Mouse (Mus musculus) hindbrain, postnatal 0 days (tissue): ENCODE measurements around the gene Gja8. TPM values are rescaled to one million over a fixed set of nuclear protein-coding genes. Genes with fewer than 3 reads are reported as not detected.

Source experiments
- ATAC-seq: fragments of 200-750 bp; cut with Nextera tagmentation; 2 replicates; pipeline ENCODE4 v1.8.0; 2017; ENCODE audit warnings: mild to moderate bottlenecking, moderate TSS enrichment, moderate library complexity
- DNase-seq: peaks from one replicate; pipeline ENCODE4 v3.0.0-alpha.2; 2015; ENCODE audit warnings: low spot score
- H3K27ac ChIP-seq: fragments of 300-500 bp; sonication (generic); 2 replicates; pipeline ENCODE4 v1.5.1; 2014; ENCODE audit warnings: mild to moderate bottlenecking
- H3K27me3 ChIP-seq: fragments of 300-500 bp; sonication (generic); 2 replicates; pipeline ENCODE4 v1.6.1; 2014; ENCODE audit warnings: low read length, mixed read lengths; ENCODE audit not compliant: insufficient read depth
- H3K36me3 ChIP-seq: fragments of 300-500 bp; sonication (generic); 2 replicates; pipeline ENCODE4 v1.6.1; 2014; ENCODE audit warnings: low read length, mixed read lengths; ENCODE audit not compliant: insufficient read depth
- H3K4me1 ChIP-seq: fragments of 300-500 bp; sonication (generic); 2 replicates; pipeline ENCODE4 v1.6.1; 2014; ENCODE audit warnings: antibody characterized with exemption, low read length, mixed read lengths; ENCODE audit not compliant: insufficient read depth
- H3K4me2 ChIP-seq: fragments of 300-500 bp; sonication (generic); 2 replicates; pipeline ENCODE4 v1.6.1; 2014; ENCODE audit warnings: low read depth, mild to moderate bottlenecking, low read length, moderate library complexity, mixed read lengths
- H3K4me3 ChIP-seq: fragments of 300-500 bp; sonication (generic); 2 replicates; pipeline ENCODE4 v1.5.1; 2014; ENCODE audit warnings: low read length
- H3K9ac ChIP-seq: fragments of 300-500 bp; sonication (generic); replicated peaks from 2 replicates; pipeline ENCODE4 v1.6.1; 2014; ENCODE audit warnings: mild to moderate bottlenecking, low read length, moderate library complexity, mixed read lengths
- H3K9me3 ChIP-seq: fragments of 300-500 bp; sonication (generic); 2 replicates; pipeline ENCODE4 v1.6.1; 2016; ENCODE audit warnings: low read length, mixed read lengths
- CTCF ChIP-seq: IDR thresholded peaks from 2 replicates; pipeline ENCODE4 v1.5.1; 2016; ENCODE audit warnings: antibody characterized with exemption, control low read depth, low read depth
- WGBS: fragments of 180-500 bp; shearing (Covaris S2); extraction: QIAGEN DNeasy Blood & Tissue Kit; methylation state at CpG from one replicate; pipeline ENCODE4 v1.1.7; 2014; 5-methylcytosine and 5-hydroxymethylcytosine counted together
- polyA plus RNA-seq: library from polyadenylated mRNA; unstranded; fragments of >200 nt; fragmentation: Nextera tagmentation; extraction: Ambion mirVana; gene quantifications from 2 replicates; pipeline ENCODE4 v1.2.1, GENCODE M21; 2015
- total RNA-seq: library from RNA; depleted of rRNA; stranded (reverse); fragments of >200 nt; gene quantifications from 2 replicates; pipeline ENCODE4 v1.2.3, GENCODE M21; 2014

Gene Gja8
- total and polyA plus RNA-seq, 2 experiments from 2014 or later: 0.05 TPM; not detected in 1

DNA sequence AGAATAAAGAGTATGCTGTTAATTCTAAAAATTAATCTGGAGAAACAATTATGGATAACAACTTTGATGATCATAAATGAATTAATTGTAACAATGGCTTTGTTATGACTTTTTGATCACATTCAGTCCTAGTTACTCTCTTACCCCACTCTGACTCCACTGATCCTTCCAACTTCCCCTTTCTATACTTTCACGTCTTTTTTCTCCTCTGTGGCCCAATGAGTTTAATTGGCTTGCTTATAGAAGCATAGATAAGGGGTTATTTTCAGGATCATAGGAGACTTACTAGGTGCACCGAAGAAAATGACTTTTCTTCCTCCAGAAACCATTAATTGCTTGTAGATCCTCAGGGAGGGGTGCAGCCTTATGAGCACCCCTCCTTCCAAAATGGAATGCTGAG, 16.9 kb upstream of the Gja8 start:
- Histone ChIP-seq H3K4me2 (no peak overlapping the region), H3K27ac (no peak overlapping the region), H3K27me3 (no peaks in the 10 kb centered on the region)

DNA sequence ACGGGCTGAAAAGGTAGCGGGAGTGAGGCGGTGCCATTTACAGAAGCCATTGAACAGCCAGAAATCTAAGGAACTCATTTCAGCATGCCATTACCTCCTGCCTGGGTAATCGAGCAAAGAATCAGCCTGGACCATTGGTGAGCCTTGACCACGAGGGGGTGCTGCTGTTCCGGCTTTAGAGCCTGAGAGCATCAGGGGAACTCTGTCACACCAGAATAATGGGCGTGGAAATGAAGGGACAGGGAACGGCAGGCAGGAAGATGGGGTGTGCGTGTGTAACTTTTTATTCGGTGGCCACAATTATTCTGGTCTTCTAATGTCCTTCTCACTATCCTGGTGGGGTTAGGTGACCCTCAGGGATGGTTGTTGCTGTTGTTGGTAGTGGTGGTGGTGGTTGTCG, 12.9 kb upstream of the Gja8 start:
- peak overlapping the region; percentile 27 for H3K4me2 ChIP-seq
- no peak overlapping the region for H3K9ac ChIP-seq
- DNase-seq: peak; percentile 95
- no peaks in the 10 kb centered on the region for H3K36me3 ChIP-seq
- peak; percentile 97 for TF ChIP-seq CTCF
- WGBS: 7% methylated on average over 11 of the region's 11 CpGs
- H3K4me3 ChIP-seq: no peak overlapping the region
- H3K9me3 ChIP-seq: no peaks in the 10 kb centered on the region; the same call in 1 of the 2 replicates
- no peaks in the 10 kb centered on the region for H3K27me3 ChIP-seq
- no peaks in the 10 kb centered on the region; the same call in 1 of the 2 replicates for H3K4me1 ChIP-seq
- peak; percentile 83 for ATAC-seq
- no peak overlapping the region for H3K27ac ChIP-seq

More for the DNA sequence above, 16.9 kb upstream of the Gja8 start:
- no peaks in the 10 kb centered on the region; the same call in 1 of the 2 replicates for H3K9me3 ChIP-seq
- ATAC-seq: no peak
- no peak overlapping the region for H3K4me3 ChIP-seq
- WGBS: 85% methylated on average over 2 of the region's 2 CpGs
- H3K9ac ChIP-seq: no peak overlapping the region
- no peaks in the 10 kb centered on the region for H3K36me3 ChIP-seq
- H3K4me1 ChIP-seq: no peaks in the 10 kb centered on the region; the same call in 1 of the 2 replicates
- no peak for DNase-seq
- TF ChIP-seq CTCF: no peak

DNA sequence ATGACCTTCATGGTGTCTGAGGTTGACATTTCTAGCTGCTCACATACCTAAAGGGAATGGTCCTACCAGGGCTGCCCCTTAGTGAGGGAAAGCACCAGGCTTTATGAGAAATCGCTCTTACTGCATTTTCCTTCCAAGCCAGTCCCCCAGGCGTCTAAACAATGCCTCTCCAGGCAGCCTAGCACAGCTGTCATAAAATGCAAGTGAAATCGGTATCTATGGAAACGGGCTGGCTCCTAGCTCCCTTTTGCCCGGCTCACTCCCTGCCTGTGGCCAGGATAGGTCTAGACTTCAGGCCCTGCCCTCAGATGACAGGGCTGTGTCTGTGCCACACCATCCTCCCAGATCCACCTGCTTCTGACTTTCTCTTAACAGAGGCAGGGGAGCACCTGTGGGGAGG, 11.8 kb upstream of the Gja8 start:
- ATAC-seq: peak; percentile 85
- H3K36me3 ChIP-seq: no peaks in the 10 kb centered on the region
- 9% methylated on average over 5 of the region's 5 CpGs for WGBS
- H3K4me1 ChIP-seq: no peaks in the 10 kb centered on the region; the same call in 1 of the 2 replicates
- DNase-seq: peak; percentile 68
- no peaks in the 10 kb centered on the region for H3K27me3 ChIP-seq
- H3K27ac ChIP-seq: no peak overlapping the region
- no peak for TF ChIP-seq CTCF
- no peak overlapping the region for H3K4me2 ChIP-seq
- no peaks in the 10 kb centered on the region for H3K9me3 ChIP-seq
- no peak overlapping the region for H3K9ac ChIP-seq
- H3K4me3 ChIP-seq: no peak overlapping the region

DNA sequence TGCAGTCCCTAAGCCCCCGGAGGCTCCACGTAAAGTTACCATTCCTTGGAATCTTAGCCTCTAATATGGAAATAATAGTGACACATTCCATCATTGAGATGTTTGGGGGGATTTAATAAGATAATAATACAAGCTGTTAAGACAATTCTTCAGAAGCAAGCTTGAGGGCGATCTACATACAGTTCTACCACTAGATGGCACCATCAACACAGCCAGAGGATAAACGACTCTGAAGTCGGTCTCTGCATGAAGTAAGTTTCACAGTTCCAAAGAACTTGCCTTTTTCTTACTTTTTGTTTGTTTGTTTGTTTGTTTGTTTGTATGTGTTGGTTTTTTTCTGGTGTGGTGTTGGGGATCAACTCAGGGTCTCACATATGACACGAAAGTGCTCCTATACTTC, 10.4 kb upstream of the Gja8 start:
- no peak overlapping the region for H3K4me3 ChIP-seq
- ATAC-seq (no peak), DNase-seq (peak; percentile 92)
- 8% methylated on average over 6 of the region's 6 CpGs for WGBS
- H3K27me3 ChIP-seq: no peaks in the 10 kb centered on the region
- no peaks in the 10 kb centered on the region for H3K36me3 ChIP-seq
- H3K4me2 ChIP-seq: no peak overlapping the region
- peak; percentile 97 for TF ChIP-seq CTCF
- no peak overlapping the region for H3K27ac ChIP-seq
- no peak overlapping the region for H3K9ac ChIP-seq
- H3K9me3 ChIP-seq: no peaks in the 10 kb centered on the region
- no peaks in the 10 kb centered on the region; the same call in 1 of the 2 replicates for H3K4me1 ChIP-seq

DNA sequence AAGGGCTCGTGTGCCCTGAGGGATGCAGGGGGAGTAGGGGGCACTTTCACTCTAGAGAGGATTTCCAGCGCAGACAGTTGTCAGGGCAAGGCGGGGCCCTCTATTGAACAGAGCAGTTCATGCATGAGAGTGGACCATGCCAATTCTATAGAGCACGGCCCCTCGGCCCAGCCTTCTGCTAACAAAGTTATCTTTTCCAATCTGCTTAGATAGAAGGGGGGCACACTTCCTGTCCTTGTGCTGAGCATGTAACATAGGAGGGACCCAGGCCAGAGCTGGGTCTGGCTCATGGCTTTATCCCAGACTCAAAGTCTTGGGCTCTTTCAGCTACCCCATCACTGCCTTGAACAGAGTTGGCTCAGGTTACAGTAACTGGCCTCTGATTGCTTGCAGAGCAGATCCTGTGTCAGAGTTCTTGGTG, 5.5 kb upstream of the Gja8 start:
- Histone ChIP-seq H3K27me3 (no peaks in the 10 kb centered on the region), H3K4me1 (no peaks in the 10 kb centered on the region; the same call in 1 of the 2 replicates), H3K9ac (no peak overlapping the region), H3K36me3 (no peaks in the 10 kb centered on the region), H3K27ac (no peak overlapping the region), H3K4me3 (no peak overlapping the region), H3K9me3 (no peaks in the 10 kb centered on the region), H3K4me2 (peak overlapping the region; percentile 28; the same call in 1 of the 2 replicates)
- ATAC-seq: peak; percentile 65
- DNase-seq: peak; percentile 25
- WGBS: 23% methylated on average over 5 of the region's 5 CpGs
- TF ChIP-seq CTCF: no peak

- Histone ChIP-seq H3K4me1 (no peaks in the 10 kb centered on the region), H3K9me3 (no peaks in the 10 kb centered on the region), H3K9ac (no peak overlapping the region), H3K27ac (no peak overlapping the region), H3K4me2 (no peak overlapping the region), H3K4me3 (no peak overlapping the region), H3K27me3 (no peaks in the 10 kb centered on the region), H3K36me3 (no peaks in the 10 kb centered on the region)
- ATAC-seq (no peak), DNase-seq (no peak)
- no peak for TF ChIP-seq CTCF
- 86% methylated on average over 4 of the region's 4 CpGs for WGBS
These were observed 1.2 kb downstream of the Gja8 start for GRCm38 (mm10) chr3:96924631-96925030.

DNA sequence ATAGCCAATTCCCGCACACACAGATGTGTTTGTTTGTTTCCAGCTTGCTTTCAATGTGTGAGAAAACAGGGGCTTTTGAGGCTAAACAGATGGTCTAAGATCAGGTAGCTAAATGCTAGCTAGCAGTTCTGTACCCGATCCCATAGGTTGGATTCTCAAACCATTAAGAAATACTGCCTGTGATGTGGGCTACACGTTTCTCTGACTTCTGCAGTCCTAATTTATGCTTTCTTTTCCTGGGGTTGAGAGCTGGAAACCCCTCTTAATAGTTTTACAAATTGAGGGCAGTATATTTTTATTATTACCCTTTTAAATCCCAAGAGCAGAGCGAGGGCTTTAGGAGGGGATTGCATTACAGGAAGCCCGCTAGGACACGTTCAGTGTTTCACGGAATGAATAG, 4.8 kb downstream of the Gja8 start:
- ATAC-seq (no peak), DNase-seq (no peak)
- Histone ChIP-seq H3K9ac (no peak overlapping the region), H3K4me3 (no peak overlapping the region), H3K36me3 (no peaks in the 10 kb centered on the region), H3K27me3 (no peaks in the 10 kb centered on the region), H3K27ac (no peak overlapping the region), H3K4me2 (no peak overlapping the region), H3K9me3 (no peaks in the 10 kb centered on the region), H3K4me1 (no peaks in the 10 kb centered on the region)
- 77% methylated on average over 7 of the region's 7 CpGs for WGBS
- TF ChIP-seq CTCF: no peak
